Mouse (Mus musculus): ENCODE measurements around the gene Relt. TPM values are rescaled to one million over a fixed set of nuclear protein-coding genes. Genes with fewer than 3 reads are reported as not detected.

The Relt gene
- total and polyA plus RNA-seq, 3 experiments, result 24.5 to 31.1 (median 29.9) TPM

- H3K79me2 ChIP-seq (replicated peaks; ENCODE audit: control insufficient read depth, extremely low read depth, insufficient read depth, poor library complexity, severe bottlenecking), result no peaks in the 10 kb centered on the region
- TF ChIP-seq ZKSCAN1 (IDR thresholded peaks at IDR 0.05; ENCODE audit: borderline replicate concordance, low read depth, low read length) (no peak), NELFE (IDR thresholded peaks at IDR 0.05; ENCODE audit: low read depth, low read length) (no peak), MAX (IDR thresholded peaks at IDR 0.05; ENCODE audit: low read length) (no peak), NRF1 (IDR thresholded peaks at IDR 0.05; ENCODE audit: low read depth, low read length) (no peak), ZC3H11A (IDR thresholded peaks at IDR 0.05; ENCODE audit: low read depth, low read length) (no peak), ZMIZ1 (IDR thresholded peaks at IDR 0.05; ENCODE audit: low read depth, low read length) (no peak), KAT2A (IDR thresholded peaks at IDR 0.05; ENCODE audit: insufficient replicate concordance, low read length) (no peak), CTCF (conservative IDR thresholded peaks at IDR 0.05 in 1 of 2, IDR thresholded peaks at IDR 0.05 in 1 of 2; ENCODE audit: low read depth in 2 of 2, low read length in 2 of 2) (no peak), PAX5 (IDR thresholded peaks at IDR 0.05; ENCODE audit: low read length) (no peak), RCOR1 (conservative IDR thresholded peaks at IDR 0.05; ENCODE audit: low read depth, low read length) (no peak), CHD2 (IDR thresholded peaks at IDR 0.05; ENCODE audit: low read length) (no peak), MYC (IDR thresholded peaks at IDR 0.05; ENCODE audit: low read depth, low read length) (no peak), USF2 (conservative IDR thresholded peaks at IDR 0.05; ENCODE audit: low read depth, low read length) (no peak), E2F4 (IDR thresholded peaks at IDR 0.05; ENCODE audit: insufficient replicate concordance, low read depth, low read length) (no peak), UBTF (IDR thresholded peaks at IDR 0.05; ENCODE audit: low read depth, low read length) (no peak), CHD1 (IDR thresholded peaks at IDR 0.05; ENCODE audit: low read depth, low read length) (no peak), ELF1 (IDR thresholded peaks at IDR 0.05; ENCODE audit: low read depth, low read length) (no peak), MXI1 (IDR thresholded peaks at IDR 0.05; ENCODE audit: low read depth, low read length) (no peak), JUN (IDR thresholded peaks at IDR 0.05; ENCODE audit: insufficient read depth, low read depth, low read length) (no peak)
- H3K9ac ChIP-seq (ENCODE audit: insufficient read depth, low read depth), result no peak overlapping the region
- no peak overlapping the region for H3K27ac ChIP-seq (ENCODE audit: insufficient read depth, low read depth)
- H3K9me3 ChIP-seq (replicated peaks; ENCODE audit: low read length), result peaks cover 12% of the 10 kb centered on the region
- H3K4me3 ChIP-seq (replicated peaks in 1 of 3; ENCODE audit: low read depth in 2 of 3, low read length in 2 of 3, poor library complexity in 1 of 3), result no peak overlapping the region
- dilution Hi-C loops (cut with MboI; ENCODE audit: extremely low pct_ligation_motif_present, extremely low pct_unique_long_range_greater_than_20kb, low sequenced_read_pairs), result no loop called here
- no peaks in the 10 kb centered on the region for H3K27me3 ChIP-seq (replicated peaks)
- no peak overlapping the region for H3K4me2 ChIP-seq (ENCODE audit: insufficient read depth, low read depth, poor library complexity, severe bottlenecking)
- H3K4me1 ChIP-seq (ENCODE audit: control insufficient read depth in 1 of 2, insufficient read depth in 2 of 2), result peaks cover 10 to 23% of the 10 kb centered on the region in 2 experiments
- in situ Hi-C loops (cut with MboI; ENCODE audit: low pct_ligation_motif_present, low pct_unique_long_range_greater_than_20kb, low sequenced_read_pairs), result no loop called here
- DNase-seq (ENCODE audit: extremely low read depth), result no peak
- peaks cover 32 to 57% of the 10 kb centered on the region in 2 experiments for H3K36me3 ChIP-seq (replicated peaks in 1 of 2; ENCODE audit: control insufficient read depth in 1 of 2, insufficient read depth in 1 of 2, low read length in 1 of 2)
Observed at GRCm38 (mm10) chr7:100841608-100842007, 21.6 kb downstream of the Relt start.

- H3K9me3 ChIP-seq (replicated peaks; ENCODE audit: low read length), result peaks cover 12% of the 10 kb centered on the region
- peaks cover 4 to 16% of the 10 kb centered on the region in 2 experiments for H3K4me1 ChIP-seq (ENCODE audit: control insufficient read depth in 1 of 2, insufficient read depth in 2 of 2)
- no peak overlapping the region for H3K9ac ChIP-seq (ENCODE audit: insufficient read depth, low read depth)
- H3K36me3 ChIP-seq (replicated peaks in 1 of 2; ENCODE audit: control insufficient read depth in 1 of 2, insufficient read depth in 1 of 2, low read length in 1 of 2), result peaks cover 27 to 62% of the 10 kb centered on the region in 2 experiments
- H3K27me3 ChIP-seq (replicated peaks), result no peaks in the 10 kb centered on the region
- TF ChIP-seq CHD1 (IDR thresholded peaks at IDR 0.05; ENCODE audit: low read depth, low read length) (no peak), JUND (conservative IDR thresholded peaks at IDR 0.05; ENCODE audit: low read depth, low read length) (no peak), TBP (conservative IDR thresholded peaks at IDR 0.05; ENCODE audit: low read depth, low read length) (no peak), SIN3A (IDR thresholded peaks at IDR 0.05; ENCODE audit: low read length) (no peak), MAX (IDR thresholded peaks at IDR 0.05; ENCODE audit: low read length) (no peak), E2F4 (IDR thresholded peaks at IDR 0.05; ENCODE audit: insufficient replicate concordance, low read depth, low read length) (no peak), MAZ (IDR thresholded peaks at IDR 0.05; ENCODE audit: low read depth, low read length) (no peak), NELFE (IDR thresholded peaks at IDR 0.05; ENCODE audit: low read depth, low read length) (no peak), BHLHE40 (IDR thresholded peaks at IDR 0.05; ENCODE audit: low read depth, low read length) (no peak), TCF12 (IDR thresholded peaks at IDR 0.05; ENCODE audit: low read depth, low read length) (no peak)
- dilution Hi-C loops (cut with MboI; ENCODE audit: extremely low pct_ligation_motif_present, extremely low pct_unique_long_range_greater_than_20kb, low sequenced_read_pairs) (no loop called here), in situ Hi-C loops (cut with MboI; ENCODE audit: low pct_ligation_motif_present, low pct_unique_long_range_greater_than_20kb, low sequenced_read_pairs) (no loop called here)
- DNase-seq (ENCODE audit: extremely low read depth), result no peak
- no peak overlapping the region for H3K4me3 ChIP-seq (replicated peaks in 1 of 3; ENCODE audit: low read depth in 2 of 3, low read length in 2 of 3, poor library complexity in 1 of 3)
- no peak overlapping the region for H3K27ac ChIP-seq (ENCODE audit: insufficient read depth, low read depth)
- H3K79me2 ChIP-seq (replicated peaks; ENCODE audit: control insufficient read depth, extremely low read depth, insufficient read depth, poor library complexity, severe bottlenecking), result no peaks in the 10 kb centered on the region
- H3K4me2 ChIP-seq (ENCODE audit: insufficient read depth, low read depth, poor library complexity, severe bottlenecking), result no peak overlapping the region
Observed at GRCm38 (mm10) chr7:100840906-100841305, 22.3 kb downstream of the Relt start.

All from CH12.LX (cell line).